Mouse (Mus musculus) frontal cortex, postnatal 14 days (tissue): ENCODE data around the gene Spint2.
"Not testable (repeated sequence)": the region's sequence is repeated elsewhere in the genome, so short reads cannot be mapped to it uniquely, and the experiment has no call there.

Experiments used
- DNase-seq, 2 experiments: peaks; one replicate each; pipeline ENCODE4 v3.0.0; 2022; ENCODE audit warnings: low spot score in 2 of 2

Gene Spint2

GRCm38 (mm10) chr7:29244732-29245416, 36.8 kb downstream of the Spint2 start:
- DNase-seq = no peak

DNA sequence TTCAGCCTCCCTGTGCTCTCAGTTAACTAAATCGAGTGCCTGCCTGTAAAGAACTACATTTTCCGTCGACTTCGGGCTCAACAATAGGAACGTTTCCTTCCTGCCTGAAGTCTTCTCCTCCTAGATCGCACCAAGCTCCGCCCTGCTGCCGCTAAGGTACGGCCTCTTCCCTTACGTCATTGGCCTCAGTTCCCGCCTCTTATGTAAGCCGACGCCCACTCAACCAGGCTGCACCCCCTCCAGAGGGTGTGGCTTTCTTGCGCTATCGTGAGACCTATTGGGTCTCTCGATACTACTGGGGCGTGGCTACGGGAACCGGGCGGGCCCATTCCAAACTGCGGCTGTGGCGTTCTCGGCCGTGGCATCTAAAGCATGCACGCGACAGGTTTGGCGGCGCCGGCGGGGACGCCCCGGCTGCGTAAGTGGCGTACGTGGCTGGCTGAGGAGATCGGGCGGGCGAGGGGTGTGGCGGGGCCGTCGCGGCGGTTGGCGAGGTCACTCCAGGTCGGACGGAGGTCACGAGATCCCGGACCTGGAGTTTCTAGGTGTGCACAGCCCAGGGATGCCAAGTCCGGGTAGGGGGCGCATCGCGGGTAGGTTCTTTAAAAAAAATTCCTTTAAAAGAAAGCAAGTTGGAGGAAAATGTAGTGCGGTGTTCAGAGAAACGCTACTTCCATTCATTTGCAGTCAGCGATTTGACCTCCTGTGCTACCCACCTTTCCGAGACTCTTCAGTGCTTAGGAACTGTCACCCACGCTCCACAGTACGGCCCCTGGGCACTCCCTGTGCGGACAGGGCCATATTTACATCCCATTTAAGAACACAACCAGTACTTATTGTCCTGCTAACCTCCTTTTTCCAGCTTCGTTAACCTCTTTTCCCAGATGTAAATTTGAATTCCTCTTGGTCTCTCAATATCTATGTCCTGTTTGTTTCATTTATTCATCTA, 43.4 kb downstream of the Spint2 start, which contains the start of gene Yif1b:
TSS of gene Yif1b (plus strand) at position 311 of the 949 bp plus-strand sequence.
- peak; percentile 96 to 97 for DNase-seq

- DNase-seq = peak in 1 of 2 experiments; percentile 25
These were observed 44.1 kb downstream of the Spint2 start for GRCm38 (mm10) chr7:29237596-29237995.

DNA sequence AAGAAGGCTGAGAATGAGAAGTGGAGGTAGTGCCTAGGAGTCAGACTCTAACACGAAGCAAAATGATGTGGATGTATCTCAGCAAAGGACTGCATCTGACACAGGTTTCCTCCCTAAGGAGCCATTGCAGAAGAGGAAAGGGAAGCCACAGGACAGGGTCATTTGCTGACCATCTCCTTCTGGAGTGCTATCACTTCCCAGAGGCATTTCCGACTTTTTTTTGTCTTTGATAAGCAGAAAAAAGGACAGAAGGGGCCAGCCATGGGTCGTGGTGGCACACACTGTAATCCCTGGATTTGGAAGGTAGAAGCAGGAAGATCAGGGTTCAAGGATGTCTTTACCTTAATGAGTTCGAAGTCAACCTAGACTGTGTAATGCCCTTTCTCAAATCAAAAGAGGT, 45.1 kb downstream of the Spint2 start:
- DNase-seq = no peak

DNA sequence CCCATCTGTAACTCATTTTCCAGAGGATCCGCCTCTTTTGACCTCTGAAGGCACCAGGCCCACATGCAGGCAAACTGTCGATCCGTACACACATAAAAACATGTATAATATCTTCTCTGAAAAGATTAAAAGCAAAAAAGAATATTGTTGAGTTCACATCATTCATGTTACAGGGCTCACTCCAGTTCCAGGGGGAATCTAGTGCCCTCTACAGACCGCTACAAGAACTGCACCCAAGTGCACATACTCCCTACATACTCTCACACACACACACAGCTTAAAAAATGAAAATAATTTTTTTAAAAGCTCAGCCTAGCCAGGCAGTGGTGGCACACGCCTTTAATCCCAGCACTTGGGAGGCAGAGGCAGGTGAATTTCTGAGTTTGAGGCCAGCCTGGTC, 47.1 kb downstream of the Spint2 start:
- no peak for DNase-seq

GRCm38 (mm10) chr7:29233745-29234144, 48.0 kb downstream of the Spint2 start:
- no peak for DNase-seq

DNA sequence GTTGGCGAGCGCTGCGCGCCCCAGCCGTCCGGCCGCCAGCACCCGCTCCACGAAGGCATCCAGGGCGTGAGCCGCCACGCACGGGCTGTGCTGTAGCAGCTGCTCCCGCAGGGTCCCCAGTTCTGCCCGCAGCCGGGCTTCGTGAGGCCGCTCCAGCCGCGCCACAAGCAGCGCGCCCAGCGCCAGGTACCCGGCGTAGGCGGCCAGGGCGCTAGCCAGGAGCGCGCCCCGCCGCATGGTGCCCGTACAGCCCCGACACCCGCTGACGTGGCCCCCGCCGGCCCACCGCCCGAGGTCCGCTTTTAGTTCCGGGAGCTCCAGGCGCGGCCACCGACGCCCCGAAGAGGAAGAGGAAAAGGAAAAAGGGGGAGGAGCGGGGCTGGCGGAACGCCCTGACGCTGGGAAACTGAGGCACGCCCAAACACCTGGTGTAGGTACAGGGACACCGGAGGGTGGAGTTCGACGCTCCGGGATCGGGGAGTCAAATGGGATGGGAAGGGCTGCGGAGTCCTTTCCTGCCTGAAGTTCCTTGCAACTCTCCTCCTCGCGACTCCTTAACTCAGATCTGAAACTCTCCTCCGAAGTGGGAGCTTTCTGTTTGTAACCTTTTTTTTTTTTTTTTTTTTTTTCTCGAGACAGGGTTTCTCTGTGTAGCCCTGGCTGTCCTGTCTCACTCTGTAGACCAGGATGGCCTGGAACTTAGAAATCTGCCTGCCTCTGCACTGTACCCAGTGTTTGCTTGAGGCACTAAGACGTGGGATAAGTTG, 49.3 kb downstream of the Spint2 start, which contains the start of gene Kcnk6:
TSS of gene Kcnk6 (minus strand) at position 269 of the 767 bp plus-strand sequence.
- no peak for DNase-seq

GRCm38 (mm10) chr7:29231517-29231916, 50.2 kb downstream of the Spint2 start:
- DNase-seq = no peak

DNA sequence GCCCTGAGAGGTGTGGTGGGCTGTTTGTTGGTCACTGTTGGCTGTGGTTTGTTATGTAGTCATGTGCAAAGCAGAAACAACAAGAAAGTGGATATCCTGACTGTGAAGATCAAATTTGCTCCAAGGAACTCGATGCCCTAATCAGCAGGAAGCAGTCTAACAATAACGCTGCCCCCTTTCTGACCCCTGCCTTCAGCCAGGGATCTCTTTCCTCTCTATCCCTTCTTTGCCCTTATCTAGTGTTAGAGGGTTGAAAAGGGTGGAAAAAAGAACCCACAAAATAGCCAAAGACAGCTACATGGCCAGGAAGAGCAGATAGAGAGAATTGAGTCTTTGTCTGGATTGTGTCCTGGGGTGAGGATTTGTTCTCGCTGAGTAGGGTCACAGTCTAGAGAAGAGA, 51.2 kb downstream of the Spint2 start:
- no peak for DNase-seq

DNA sequence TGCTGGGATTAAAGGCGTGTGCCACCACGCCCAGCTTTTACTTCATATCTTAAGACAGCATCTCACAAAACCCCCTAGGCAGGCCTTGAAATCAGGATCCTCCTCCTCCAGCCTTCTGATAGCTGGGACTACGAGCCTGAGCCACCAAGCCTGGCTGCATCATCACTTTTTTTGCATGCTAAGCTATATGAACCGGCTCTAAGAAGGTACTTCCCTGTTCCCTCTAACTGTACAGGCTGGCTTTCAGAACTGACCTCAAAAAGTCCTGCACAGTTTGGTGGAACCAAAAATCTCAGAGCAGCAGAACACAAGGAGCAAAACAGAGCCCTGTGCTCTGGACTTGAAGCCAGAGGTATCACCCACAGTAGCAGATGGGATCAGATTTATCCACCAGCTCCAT, 53.5 kb downstream of the Spint2 start:
- DNase-seq = no peak

- DNase-seq = no peak
These were observed 56.2 kb downstream of the Spint2 start for GRCm38 (mm10) chr7:29225520-29225919.

DNA sequence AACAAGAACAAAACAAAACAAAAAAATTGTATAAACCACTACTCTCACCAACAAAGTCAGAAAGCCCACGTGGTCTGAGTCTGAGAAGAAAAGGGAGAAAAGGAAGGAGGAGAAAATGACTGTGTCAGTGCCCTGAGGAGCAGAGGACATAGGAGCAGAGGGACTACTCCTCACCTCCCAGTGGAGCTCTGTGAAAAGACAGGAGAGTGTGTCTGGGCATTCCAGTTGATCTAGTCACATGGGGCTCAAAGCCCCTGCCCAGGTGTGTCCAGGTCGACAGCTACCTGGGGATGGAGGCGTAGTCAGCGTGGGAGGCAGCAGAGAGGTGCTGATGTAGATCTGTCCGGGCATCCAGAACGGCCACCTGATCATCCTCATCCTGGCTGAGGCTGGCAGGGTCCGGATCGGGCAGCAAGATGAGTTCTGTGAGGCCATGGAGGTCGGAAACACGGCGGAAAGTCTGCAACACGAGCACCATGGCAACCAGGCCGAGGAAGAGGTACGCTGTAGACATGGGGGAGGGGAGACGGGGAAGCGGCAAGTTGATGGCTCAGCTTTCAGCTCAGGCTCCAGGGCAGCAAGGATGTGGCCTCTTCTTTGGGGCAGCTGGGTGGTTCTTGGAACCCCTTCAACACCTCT, 56.8 kb downstream of the Spint2 start:
- DNase-seq = no peak

DNA sequence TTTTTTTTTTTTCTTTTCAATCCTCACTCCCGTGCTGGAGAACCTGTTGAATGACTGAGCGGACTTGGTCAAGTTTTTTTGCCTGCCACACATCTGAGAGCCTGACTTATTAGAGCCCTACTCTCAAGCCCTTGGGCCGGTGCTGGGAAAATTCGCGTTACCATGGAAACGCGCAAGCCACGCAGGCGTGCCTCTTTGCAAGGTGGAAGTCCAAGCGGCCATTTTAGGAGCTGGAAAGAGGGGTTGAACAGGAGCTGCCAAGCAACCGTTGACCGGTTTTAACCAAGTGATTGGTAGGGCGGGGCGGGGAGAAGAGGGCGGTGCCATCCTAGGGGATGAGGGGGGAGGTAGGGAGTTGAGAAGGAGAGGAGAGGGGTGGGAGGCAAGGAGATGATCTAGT, 66.9 kb downstream of the Spint2 start:
- no peak for DNase-seq

DNA sequence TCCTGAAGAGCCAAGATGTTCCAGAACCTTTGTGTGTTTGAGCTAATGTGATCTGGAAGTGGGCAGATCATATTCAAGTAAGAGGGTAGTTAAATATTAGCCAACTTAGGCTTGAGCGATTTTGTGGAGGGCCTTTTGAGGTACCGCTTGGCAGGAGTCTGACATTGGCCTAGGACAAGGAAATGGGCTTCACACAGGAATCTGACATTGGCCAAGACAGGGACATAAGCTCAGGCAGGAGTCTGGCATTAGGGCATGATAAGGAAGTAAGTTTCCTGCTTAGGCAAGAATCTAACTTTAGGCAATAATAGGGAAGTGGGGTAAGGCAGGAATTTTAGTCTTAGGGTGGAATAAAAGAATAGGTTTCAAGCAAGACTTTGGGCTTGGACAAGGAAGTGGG, 67.5 kb downstream of the Spint2 start:
- no peak for DNase-seq

DNA sequence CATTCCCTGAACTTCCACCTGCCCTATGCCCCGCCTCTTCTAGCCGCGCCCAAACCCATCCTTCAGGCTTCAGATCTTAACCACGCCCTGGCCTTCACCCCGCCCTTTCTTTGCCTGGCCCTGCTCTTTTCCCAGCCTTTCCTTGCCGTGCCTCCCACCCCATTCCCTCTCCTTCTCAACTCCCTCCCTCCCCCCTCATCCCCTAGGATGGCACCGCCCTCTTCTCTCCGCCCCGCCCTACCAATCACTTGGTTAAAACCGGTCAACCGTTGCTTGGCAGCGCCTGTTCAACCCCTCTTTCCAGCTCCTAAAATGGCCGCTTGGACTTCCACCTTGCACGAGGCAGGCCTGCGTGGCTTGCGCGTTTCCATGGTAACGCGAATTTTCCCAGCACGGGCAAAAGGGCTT, 68.0 kb downstream of the Spint2 start, which contains the start of gene Catsperg1:
TSS of gene Catsperg1 (minus strand) at position 361 of the 408 bp plus-strand sequence.
- no peak for DNase-seq

DNA sequence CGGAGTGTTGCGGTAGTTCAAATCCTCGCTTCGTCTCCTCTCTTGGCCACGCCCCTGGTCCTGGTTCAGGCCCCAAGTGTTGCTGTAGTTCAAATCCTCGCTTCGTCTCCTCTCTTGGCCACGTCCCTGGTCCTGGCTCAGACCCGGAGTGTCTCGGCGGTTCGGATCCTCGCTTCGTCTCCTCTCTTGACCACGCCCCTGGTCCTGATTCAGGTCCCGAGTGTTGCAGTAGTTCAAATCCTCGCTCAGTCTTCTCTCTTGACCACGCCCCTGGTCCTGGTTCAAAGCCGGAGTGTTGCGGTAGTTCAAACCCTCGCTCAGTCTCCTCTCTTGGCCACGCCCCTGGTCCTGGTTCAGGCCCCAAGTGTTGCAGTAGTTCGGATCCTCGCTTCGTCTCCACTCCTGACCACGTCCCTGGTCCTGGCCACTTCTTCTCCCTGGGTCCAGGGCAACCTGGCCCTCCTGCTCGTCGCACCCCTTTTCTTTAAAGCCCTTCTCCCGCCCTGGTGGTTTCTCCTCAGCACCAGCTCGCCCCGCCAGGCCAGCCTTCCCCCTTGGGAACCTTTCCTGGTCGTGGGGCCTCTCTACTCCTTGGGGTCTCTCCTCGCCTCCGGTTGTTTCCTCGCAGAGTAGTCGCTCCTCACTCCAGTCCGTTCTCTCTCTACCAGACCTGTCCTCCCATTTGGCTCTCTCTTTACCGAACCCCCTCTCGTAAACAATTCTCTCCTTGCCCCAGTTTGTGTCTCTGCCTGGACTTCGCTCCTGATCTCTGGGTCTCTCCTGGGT, 68.7 kb downstream of the Spint2 start:
- DNase-seq = not testable (repeated sequence)

DNA sequence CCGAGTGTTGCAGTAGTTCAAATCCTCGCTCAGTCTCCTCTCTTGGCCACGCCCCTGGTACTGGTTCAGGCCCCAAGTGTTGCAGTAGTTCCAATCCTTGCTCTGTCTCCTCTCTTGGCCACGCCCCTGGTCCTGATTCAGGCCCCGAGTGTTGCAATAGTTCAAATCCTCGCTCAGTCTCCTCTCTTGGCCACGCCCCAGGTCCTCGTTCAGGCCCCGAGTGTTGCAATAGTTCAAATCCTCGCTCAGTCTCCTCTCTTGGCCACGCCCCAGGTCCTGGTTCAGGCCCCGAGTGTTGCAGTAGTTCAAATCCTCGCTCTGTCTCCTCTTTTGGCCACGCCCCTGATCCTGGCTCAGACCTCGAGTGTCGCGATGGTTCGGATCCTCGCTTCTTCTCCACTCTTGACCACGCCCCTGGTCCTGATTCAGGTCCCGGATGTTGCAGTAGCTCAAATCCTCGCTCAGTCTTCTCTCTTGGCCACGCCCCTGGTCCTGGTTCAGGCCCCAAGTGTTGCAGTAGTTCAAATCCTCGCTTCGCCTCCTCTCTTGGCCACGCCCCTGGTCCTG, 69.4 kb downstream of the Spint2 start:
- no peak for DNase-seq

GRCm38 (mm10) chr7:29211415-29212198, 70.1 kb downstream of the Spint2 start:
- DNase-seq = peak; percentile 64 to 71

GRCm38 (mm10) chr7:29211013-29211412, 70.7 kb downstream of the Spint2 start:
- DNase-seq = not testable (repeated sequence)
